Mouse (Mus musculus) midbrain, embryonic 16.5 days (tissue): Measurements from ENCODE around the gene Elovl1. TPM values are rescaled to one million over a fixed set of nuclear protein-coding genes. Genes with fewer than 3 reads are reported as not detected.

Source experiments
- ATAC-seq: fragments of 200-750 bp; cut with Nextera tagmentation; 2 replicates; pipeline ENCODE4 v1.8.0; 2017; ENCODE audit warnings: moderate TSS enrichment
- H3K27ac ChIP-seq: fragments of 300-500 bp; sonication (generic); 2 replicates; pipeline ENCODE4 v1.5.1; 2014; ENCODE audit warnings: mild to moderate bottlenecking, low read length, mixed read lengths
- H3K27me3 ChIP-seq: fragments of 300-500 bp; sonication (generic); 2 replicates; pipeline ENCODE4 v1.6.1; 2014; ENCODE audit warnings: low read depth, low read length, mixed read lengths; ENCODE audit not compliant: control insufficient read depth, insufficient read depth
- H3K36me3 ChIP-seq: fragments of 300-500 bp; sonication (generic); 2 replicates; pipeline ENCODE4 v1.6.1; 2014; ENCODE audit warnings: mild to moderate bottlenecking, low read length, moderate library complexity, mixed read lengths; ENCODE audit not compliant: control insufficient read depth, insufficient read depth
- H3K4me1 ChIP-seq: fragments of 300-500 bp; sonication (generic); 2 replicates; pipeline ENCODE4 v1.6.1; 2014; ENCODE audit warnings: mild to moderate bottlenecking, low read length, mixed read lengths; ENCODE audit not compliant: control insufficient read depth, insufficient read depth
- H3K4me2 ChIP-seq: fragments of 300-500 bp; sonication (generic); 2 replicates; pipeline ENCODE4 v1.6.1; 2014; ENCODE audit warnings: mild to moderate bottlenecking, low read length, mixed read lengths
- H3K4me3 ChIP-seq: fragments of 300-500 bp; sonication (generic); 2 replicates; pipeline ENCODE4 v1.5.1; 2014; ENCODE audit warnings: low read depth, mild to moderate bottlenecking, low read length, moderate library complexity, mixed read lengths
- H3K9ac ChIP-seq: fragments of 300-500 bp; sonication (generic); 2 replicates; pipeline ENCODE4 v1.6.1; 2014; ENCODE audit warnings: low read depth, low read length, mixed read lengths
- H3K9me3 ChIP-seq: fragments of 300-500 bp; sonication (generic); replicated peaks from 2 replicates; pipeline ENCODE4 v1.6.1; 2014; ENCODE audit warnings: mild to moderate bottlenecking, low read length, mixed read lengths; ENCODE audit not compliant: control insufficient read depth, poor library complexity, severe bottlenecking
- WGBS: fragments of 180-500 bp; shearing (Covaris S2); extraction: QIAGEN DNeasy Blood & Tissue Kit; methylation state at CpG from one replicate; pipeline ENCODE4 v1.1.7; 2014; 5-methylcytosine and 5-hydroxymethylcytosine counted together
- polyA plus RNA-seq: library from polyadenylated mRNA; unstranded; fragments of >200 nt; fragmentation: Nextera tagmentation; extraction: Ambion mirVana; gene quantifications from 2 replicates; pipeline ENCODE4 v1.2.1, GENCODE M21; 2015

Gene Elovl1
- polyA plus RNA-seq, 1 experiment from 2014 or later: 26.1 TPM

DNA sequence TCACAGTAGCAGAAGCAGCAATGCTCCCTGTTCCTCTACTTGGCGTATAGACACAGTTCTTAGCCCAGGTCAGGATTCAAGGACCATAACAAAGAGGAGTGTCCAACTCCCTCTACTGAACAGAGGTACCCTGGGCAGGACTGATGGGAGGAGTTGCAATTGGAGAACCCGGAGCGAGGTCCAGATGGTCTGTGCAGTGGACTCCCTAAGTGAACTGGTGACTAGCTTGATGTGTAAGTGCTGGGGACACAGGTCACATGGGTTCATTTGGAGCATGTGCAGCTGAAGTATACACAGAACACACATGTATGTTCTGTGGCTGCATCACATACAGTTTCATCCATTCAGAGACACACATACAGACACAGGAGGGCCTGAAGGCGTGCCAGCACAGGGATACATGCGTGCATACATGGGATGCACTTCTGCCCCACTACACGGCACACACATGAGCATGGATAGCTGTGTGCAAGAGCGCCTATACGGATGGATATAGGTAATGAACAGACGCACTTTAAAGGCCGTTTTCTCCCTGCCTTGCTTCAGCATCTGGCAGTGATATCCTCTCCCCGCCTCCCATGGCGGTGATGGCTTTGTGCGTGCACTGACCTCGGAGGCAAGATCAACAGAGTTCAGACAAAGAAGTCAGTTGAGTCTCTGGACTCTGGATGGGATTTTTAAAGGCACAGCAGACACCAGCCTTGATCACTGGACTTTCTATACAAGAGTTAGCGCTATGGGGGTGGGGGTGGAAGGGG, 49.1 kb downstream of the Elovl1 start:
- H3K27ac ChIP-seq: no peak overlapping the region
- H3K9me3 ChIP-seq: no peaks in the 10 kb centered on the region
- no peak overlapping the region for H3K9ac ChIP-seq
- H3K4me2 ChIP-seq: no peak overlapping the region
- no peaks in the 10 kb centered on the region for H3K36me3 ChIP-seq
- H3K27me3 ChIP-seq: no peaks in the 10 kb centered on the region
- no peak for ATAC-seq
- no peaks in the 10 kb centered on the region for H3K4me1 ChIP-seq
- 47% methylated on average over 15 of the region's 15 CpGs for WGBS
- H3K4me3 ChIP-seq: no peak overlapping the region

Other genes starting within 250 kb of the Elovl1 start
- gene Kdm4a, start 248.1 kb upstream of the Elovl1 start, polyA plus RNA-seq: 42.1 and 50.4 TPM in 2 replicates
- 78.9 and 85.5 TPM in 2 replicates for gene Ptprf, start 136.7 kb upstream of the Elovl1 start, polyA plus RNA-seq
- gene Szt2, start 18.8 kb upstream of the Elovl1 start, polyA plus RNA-seq: 8.7 and 10.3 TPM in 2 replicates
- gene Med8, start 18.8 kb upstream of the Elovl1 start, polyA plus RNA-seq: 101 TPM in 2 replicates
- 22.6 and 27.6 TPM in 2 replicates for gene Cdc20, start 9.3 kb downstream of the Elovl1 start, polyA plus RNA-seq
- gene Mpl, start 29.4 kb downstream of the Elovl1 start, polyA plus RNA-seq: 0.11 TPM in 1 of 2 replicates, not detected in the other
- 13.1 and 14.4 TPM in 2 replicates for gene Tie1, start 62.0 kb downstream of the Elovl1 start, polyA plus RNA-seq
- gene 2610528J11Rik, start 98.9 kb downstream of the Elovl1 start, polyA plus RNA-seq: not detected in 2 replicates
- gene Tmem125, start 116.0 kb downstream of the Elovl1 start, polyA plus RNA-seq: not detected in 2 replicates
- gene Cfap57, start 192.7 kb downstream of the Elovl1 start, polyA plus RNA-seq: 2.0 and 2.5 TPM in 2 replicates
- gene Ebna1bp2, start 192.7 kb downstream of the Elovl1 start, polyA plus RNA-seq: 84.8 and 98.6 TPM in 2 replicates
- not detected in 2 replicates for gene Olfr62, start 230.9 kb downstream of the Elovl1 start, polyA plus RNA-seq